Mouse (Mus musculus): ENCODE data around the gene Abcc8.

Abcc8 gene

DNA sequence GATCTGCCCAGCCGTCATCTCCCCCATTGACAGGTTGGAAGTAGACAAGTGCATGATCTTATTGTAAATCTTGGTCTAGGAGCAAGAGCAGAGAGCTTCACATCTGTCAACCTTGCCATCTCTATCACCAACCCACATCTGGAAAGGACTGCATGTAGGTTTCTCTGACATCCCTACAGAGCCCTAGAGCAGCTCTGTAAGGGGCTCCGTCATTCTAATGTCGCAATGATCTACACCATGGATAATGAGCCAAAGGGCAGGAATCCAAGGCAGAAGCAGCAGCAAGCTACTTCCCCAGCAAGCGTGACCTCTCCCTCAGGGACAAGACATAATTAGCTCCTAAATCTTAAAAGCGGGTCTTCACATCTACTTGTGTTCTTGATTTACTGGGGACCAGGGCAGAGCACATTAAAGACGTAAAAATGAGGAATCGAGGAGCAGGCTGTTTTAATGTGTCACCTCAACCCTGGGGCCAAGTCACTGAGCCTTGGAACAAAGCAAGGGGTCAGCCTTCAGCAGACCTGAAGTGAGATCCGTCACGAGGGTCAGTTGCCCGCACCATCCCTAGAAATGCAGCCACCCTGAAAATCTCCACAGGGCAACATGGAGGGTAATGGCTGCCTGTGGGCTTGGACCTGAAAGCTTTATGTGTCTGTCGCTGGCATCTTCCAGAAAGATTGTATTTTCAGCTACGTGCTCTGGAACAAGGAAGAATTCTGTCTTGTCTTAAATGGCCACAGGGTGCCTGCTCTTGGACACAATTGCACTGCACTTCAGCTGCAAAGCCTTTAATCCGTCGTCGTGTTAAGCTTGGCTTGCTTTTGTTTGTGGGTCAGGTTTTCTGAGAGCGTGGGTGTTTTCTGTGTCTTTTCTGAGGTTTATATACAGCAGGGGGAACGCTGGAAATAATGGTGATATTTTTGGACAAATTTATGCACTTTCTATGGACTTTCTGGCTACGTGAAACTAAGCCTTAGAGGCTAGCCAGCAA, 25.0 kb downstream of the Abcc8 start:
- DNase-seq, result no peak

DNA sequence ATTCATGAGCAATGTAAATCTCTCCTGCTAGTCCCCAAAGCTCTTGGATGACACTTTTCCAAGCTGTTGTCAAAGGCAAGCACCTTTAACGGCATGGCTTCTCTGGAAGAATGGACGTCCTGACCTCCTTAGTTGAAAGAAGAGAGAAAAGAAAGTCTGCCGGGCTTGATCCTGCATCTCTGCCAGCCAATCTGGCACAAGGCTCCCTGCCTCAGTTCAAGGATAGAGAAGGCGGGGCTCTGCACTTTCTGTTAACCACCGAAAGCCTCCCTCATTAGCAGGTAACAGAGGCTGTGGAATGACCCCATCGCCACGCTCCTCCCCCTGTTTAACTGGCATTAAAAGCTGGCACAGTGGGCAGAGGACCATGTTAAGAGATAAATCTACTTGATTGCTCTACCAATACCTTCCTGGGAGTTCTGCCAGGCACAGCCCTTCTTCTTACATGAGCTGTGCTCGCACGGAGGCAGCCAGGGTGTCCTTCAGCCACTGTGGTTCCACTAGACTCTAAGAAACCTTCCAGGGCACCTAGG, 26.9 kb downstream of the Abcc8 start:
- no peak for DNase-seq

DNA sequence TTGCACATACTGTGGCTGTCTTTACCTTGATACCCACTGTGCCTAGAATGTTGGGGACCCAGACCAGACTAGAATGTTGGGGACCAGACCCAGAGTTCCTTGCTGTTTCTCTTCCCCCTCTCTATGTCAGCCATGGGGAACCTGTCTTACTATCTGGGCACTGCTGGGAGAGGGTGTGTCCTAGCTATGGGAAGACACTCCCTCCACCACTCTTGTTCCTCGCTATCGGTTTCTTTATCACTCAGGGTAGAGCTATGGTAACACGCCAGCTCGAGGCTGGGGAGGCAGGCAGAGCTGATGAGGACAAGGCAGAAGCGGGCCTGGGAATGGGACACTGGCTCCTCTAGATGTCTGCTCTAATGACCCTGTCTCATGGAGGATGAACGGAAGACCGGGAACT, 32.4 kb downstream of the Abcc8 start:
- no peak for DNase-seq

GRCm38 (mm10) chr7:46146675-46147308, 33.0 kb downstream of the Abcc8 start:
- DNase-seq, result no peak

- no peak for DNase-seq
Observed at GRCm38 (mm10) chr7:46144061-46144460, 35.8 kb downstream of the Abcc8 start.

DNA sequence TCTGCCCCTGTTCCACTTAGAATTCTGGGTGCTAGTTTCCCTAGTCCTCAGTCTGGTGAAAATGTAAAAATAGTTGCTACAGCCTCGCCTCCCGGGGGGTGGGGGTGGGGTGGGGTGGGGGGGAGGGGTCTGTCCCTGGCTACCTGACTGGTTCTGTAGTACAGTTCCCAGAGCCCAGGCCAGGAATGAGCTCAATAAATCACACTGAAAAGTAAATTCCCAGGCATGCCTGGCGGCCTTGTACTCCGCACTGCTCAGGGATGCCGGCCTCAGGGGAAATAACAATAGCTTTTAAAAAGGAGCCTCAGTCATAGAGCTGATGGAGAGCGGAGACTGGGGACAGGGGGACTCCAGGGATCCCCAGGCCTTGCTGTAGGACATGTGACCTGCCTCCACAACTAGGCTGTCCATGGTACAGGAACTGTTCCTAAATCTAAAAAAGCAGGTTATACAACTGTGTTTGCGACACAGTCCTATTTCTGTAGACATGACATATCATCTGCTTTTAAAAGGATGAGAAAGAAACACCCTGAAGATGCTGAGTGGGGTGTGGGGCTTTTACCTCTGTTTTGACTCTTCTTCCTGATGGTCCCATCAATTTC, 41.4 kb downstream of the Abcc8 start:
- DNase-seq, result no peak

- DNase-seq, result no peak
Observed at GRCm38 (mm10) chr7:46133858-46134257, 46.0 kb downstream of the Abcc8 start.

- no peak for DNase-seq
Observed at GRCm38 (mm10) chr7:46132229-46132628, 47.6 kb downstream of the Abcc8 start.

GRCm38 (mm10) chr7:46131806-46132205, 48.0 kb downstream of the Abcc8 start:
- no peak for DNase-seq

- DNase-seq, result no peak
Observed at GRCm38 (mm10) chr7:46131266-46131665, 48.6 kb downstream of the Abcc8 start.

DNA sequence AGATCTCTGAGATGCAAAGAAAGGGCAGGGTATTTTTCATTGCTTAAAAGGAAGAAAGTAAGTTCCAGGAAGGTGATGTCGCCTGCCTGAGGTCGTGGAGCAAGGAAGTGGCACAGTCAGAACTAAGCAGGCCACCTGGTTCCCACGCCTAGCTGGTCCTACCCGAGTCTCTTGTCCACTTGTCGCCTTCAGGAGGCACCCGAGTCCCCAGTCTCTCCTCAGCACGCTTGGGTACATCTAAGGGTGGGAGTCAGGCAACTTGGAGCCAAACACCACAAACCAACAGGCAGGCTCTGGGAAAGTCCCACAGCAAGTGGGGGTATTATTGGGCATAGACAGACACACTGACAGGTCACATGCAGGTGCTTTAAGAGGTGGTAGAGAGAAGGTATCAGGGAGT, 49.1 kb downstream of the Abcc8 start:
- no peak for DNase-seq

DNA sequence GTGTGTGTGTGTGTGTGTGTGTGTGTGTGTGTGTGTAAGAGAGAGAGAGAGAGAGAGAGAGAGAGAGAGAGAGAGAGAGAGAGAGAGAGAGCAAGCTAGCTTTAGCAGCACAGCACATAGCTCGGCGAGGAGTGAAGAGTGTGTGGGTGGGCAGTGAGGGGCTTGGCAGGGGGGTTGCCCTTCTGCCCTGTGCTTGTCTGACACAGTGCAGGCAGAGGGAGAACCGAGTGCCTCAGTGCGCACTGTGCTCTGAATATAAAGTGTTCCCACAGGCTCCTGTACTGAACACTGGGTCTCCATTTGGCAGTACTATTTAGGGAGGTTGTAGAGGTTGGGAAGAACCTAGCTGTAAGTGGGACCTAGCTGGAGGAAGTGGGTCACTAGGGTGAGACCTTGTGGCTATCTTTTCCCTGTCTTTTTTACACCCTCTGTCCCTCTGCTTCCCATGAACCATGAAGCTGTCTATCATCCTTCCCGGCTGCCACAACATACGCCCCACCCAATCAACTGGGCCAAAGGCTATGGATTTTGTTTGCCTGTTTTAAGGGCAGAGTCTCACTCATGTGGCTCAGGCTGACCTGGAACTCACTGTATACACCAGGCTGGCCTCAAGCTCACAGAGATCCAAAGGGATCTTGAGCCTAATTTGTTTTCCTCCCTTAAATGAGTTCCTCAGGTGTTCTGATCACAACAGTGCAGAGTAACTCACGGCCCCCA, 50.2 kb downstream of the Abcc8 start:
- no peak for DNase-seq

- DNase-seq, result no peak
Observed at GRCm38 (mm10) chr7:46128196-46128595, 51.6 kb downstream of the Abcc8 start.

GRCm38 (mm10) chr7:46125340-46125739, 54.5 kb downstream of the Abcc8 start:
- no peak for DNase-seq

GRCm38 (mm10) chr7:46124460-46124859, 55.4 kb downstream of the Abcc8 start:
- DNase-seq, result no peak

- DNase-seq, result no peak
Observed at GRCm38 (mm10) chr7:46122964-46123363, 56.9 kb downstream of the Abcc8 start.

DNA sequence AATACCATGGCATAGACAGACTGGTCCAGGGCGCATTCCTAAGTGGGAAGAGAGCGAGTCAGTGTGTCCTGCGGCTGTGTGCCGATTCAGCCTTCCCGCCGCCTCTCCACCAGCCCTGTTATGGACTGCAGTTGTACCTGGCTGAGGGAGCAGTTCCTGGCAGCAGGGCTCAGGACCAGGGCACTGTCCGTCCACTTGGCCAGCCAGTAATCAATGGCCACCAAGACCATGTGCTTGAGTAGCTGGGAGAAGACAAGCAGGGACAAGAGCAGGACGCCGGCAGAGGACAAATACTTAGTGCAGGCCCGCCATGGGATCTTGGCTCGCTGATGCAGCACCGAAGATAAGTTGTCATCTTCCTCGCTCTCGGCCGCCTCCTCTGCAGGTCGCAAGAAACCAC, 62.8 kb downstream of the Abcc8 start:
- no peak for DNase-seq

GRCm38 (mm10) chr7:46116118-46116581, 63.7 kb downstream of the Abcc8 start:
- no peak for DNase-seq

DNA sequence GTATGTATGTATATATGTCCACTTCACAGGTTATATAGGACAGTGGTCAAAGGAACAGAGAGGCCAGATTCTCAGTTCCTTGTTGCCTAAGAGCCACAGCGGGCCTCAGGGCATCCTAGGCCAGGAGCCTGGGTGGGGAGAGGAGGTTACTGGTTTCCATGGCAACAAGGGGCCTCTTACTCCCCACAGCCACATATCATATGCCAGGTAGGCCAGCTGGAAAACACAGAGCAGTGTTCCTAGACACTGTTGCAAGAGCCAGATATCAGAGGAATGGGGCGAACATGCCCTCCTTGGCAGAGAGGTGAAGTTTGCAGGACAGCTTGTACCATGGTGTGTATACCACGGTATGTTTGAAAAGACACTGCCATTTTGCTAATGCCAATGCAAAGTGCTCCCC, 66.4 kb downstream of the Abcc8 start:
- DNase-seq, result no peak

GRCm38 (mm10) chr7:46111938-46112337, 67.9 kb downstream of the Abcc8 start:
- DNase-seq, result no peak

GRCm38 (mm10) chr7:46111212-46111817, 68.5 kb downstream of the Abcc8 start:
- DNase-seq, result no peak

- DNase-seq, result no peak
Observed at GRCm38 (mm10) chr7:46110079-46110478, 69.8 kb downstream of the Abcc8 start.
